Mouse (Mus musculus) small intestine, adult 2 months (tissue): ENCODE measurements around the gene Gas1.

ENCODE experiments used
- CTCF ChIP-seq: fragments of 200-500 bp; IDR thresholded peaks from 2 replicates; pipeline ENCODE4 v1.5.1; 2012; ENCODE audit warnings: low read depth, mild to moderate bottlenecking, control low read depth, inconsistent platforms, low read length, moderate library complexity, mixed read lengths; ENCODE audit not compliant: insufficient replicate concordance, insufficient read length; ENCODE audit errors: extremely low read depth
- POLR2A ChIP-seq: fragments of 200-500 bp; IDR thresholded peaks from 2 replicates; pipeline ENCODE4 v1.6.1; 2012; ENCODE audit warnings: low read depth, mild to moderate bottlenecking, control low read depth, inconsistent platforms, low read length, moderate library complexity

DNA sequence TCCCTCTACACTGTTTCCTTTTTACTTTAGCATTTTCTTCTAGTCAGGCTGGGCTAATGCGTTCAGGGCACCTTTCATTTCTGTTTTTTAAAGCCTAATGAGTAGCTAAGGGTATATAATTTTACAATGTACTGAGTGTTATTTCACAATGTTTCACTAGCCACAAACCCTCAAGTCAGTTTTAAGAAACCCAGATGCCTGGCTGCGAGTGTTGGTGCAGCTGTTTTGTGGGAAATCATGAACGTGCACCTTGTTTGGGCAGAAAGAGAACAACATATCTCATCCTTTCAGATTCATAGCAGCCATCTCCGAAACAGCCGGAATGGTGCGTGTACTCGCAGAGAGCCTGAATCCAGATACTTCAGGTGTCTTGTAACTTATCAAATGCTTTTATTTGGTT is 36.7 kb upstream of the Gas1 start:
- TF ChIP-seq CTCF (no peak), POLR2A (no peak)
